Mouse (Mus musculus): ENCODE measurements at regions not wholly inside any gene's neighbourhood (a gene's known extent, or its start where the extent isn't known, plus 50 kb on each side); places are given as distances from the start of the nearest gene placed in this dataset.

- Histone ChIP-seq H3K4me3 (ENCODE audit: control insufficient read depth in 1 of 2, insufficient read depth in 1 of 2, low read depth in 2 of 2, low read length in 2 of 2) (no peak overlapping the region), H3K36me3 (ENCODE audit: control insufficient read depth in 1 of 2, insufficient read depth in 2 of 2, low read length in 2 of 2) (no peaks in the 10 kb centered on the region), H3K9ac (ENCODE audit: control insufficient read depth, low read depth, low read length, poor library complexity, severe bottlenecking) (no peak overlapping the region), H3K4me1 (ENCODE audit: control insufficient read depth in 1 of 2, insufficient read depth in 2 of 2, low read length in 2 of 2) (no peaks in the 10 kb centered on the region), H3K27ac (ENCODE audit: control insufficient read depth, low read depth, low read length) (no peak overlapping the region), H3K79me2 (ENCODE audit: control insufficient read depth, insufficient read depth, low read length, poor library complexity) (no peaks in the 10 kb centered on the region), H3K27me3 (ENCODE audit: control insufficient read depth in 1 of 2, insufficient read depth in 2 of 2, low read length in 2 of 2) (no peaks in the 10 kb centered on the region), H3K9me3 (replicated peaks; ENCODE audit: insufficient read depth, low read length) (no peaks in the 10 kb centered on the region)
- DNase-seq (ENCODE audit: low read depth, low spot score) = no peak
- no peak for TF ChIP-seq E2F4 (IDR thresholded peaks at IDR 0.05; ENCODE audit: borderline replicate concordance, low read depth, low read length)
- TF ChIP-seq CHD2 (IDR thresholded peaks at IDR 0.05; ENCODE audit: low read length) = no peak
- no peak for TF ChIP-seq ETS1 (IDR thresholded peaks at IDR 0.05; ENCODE audit: low read depth, low read length)
- no peak for TF ChIP-seq ZNF384 (IDR thresholded peaks at IDR 0.05; ENCODE audit: low read depth, low read length)
- no peak for TF ChIP-seq GABPA (IDR thresholded peaks at IDR 0.05; ENCODE audit: low read depth, low read length)
- no peak for TF ChIP-seq MEF2A (IDR thresholded peaks at IDR 0.05; ENCODE audit: extremely low read depth, insufficient replicate concordance, low read depth, low read length, poor library complexity, severe bottlenecking)
- TF ChIP-seq JUND (IDR thresholded peaks at IDR 0.05; ENCODE audit: low read depth, low read length) = no peak
- no peak for TF ChIP-seq USF2 (IDR thresholded peaks at IDR 0.05; ENCODE audit: borderline replicate concordance in 1 of 2, insufficient read depth in 1 of 2, low read depth in 1 of 2, low read length in 2 of 2)
- no peak for TF ChIP-seq ZC3H11A (IDR thresholded peaks at IDR 0.05; ENCODE audit: low read depth, low read length)
- no peak for TF ChIP-seq GATA1 (IDR thresholded peaks at IDR 0.05; ENCODE audit: low read depth, low read length)
- TF ChIP-seq EP300 (IDR thresholded peaks at IDR 0.05; ENCODE audit: low read depth in 1 of 2, low read length in 2 of 2) = no peak
These were observed 1081.4 kb upstream of the Slc10a2 start for GRCm38 (mm10) chr8:6186561-6186960.

GRCm38 (mm10) chr8:6179602-6180001 is 1074.5 kb upstream of the Slc10a2 start:
- H3K4me1 ChIP-seq (ENCODE audit: control insufficient read depth in 1 of 2, insufficient read depth in 2 of 2, low read length in 2 of 2) = no peaks in the 10 kb centered on the region
- no peak overlapping the region for H3K27ac ChIP-seq (ENCODE audit: control insufficient read depth, low read depth, low read length)
- H3K9ac ChIP-seq (ENCODE audit: control insufficient read depth, low read depth, low read length, poor library complexity, severe bottlenecking) = no peak overlapping the region
- H3K27me3 ChIP-seq (ENCODE audit: control insufficient read depth in 1 of 2, insufficient read depth in 2 of 2, low read length in 2 of 2) = no peaks in the 10 kb centered on the region
- H3K9me3 ChIP-seq (replicated peaks; ENCODE audit: insufficient read depth, low read length) = no peaks in the 10 kb centered on the region
- DNase-seq (ENCODE audit: low read depth, low spot score) = no peak
- TF ChIP-seq HCFC1 (IDR thresholded peaks at IDR 0.05; ENCODE audit: low read depth, low read length) (no peak), UBTF (IDR thresholded peaks at IDR 0.05; ENCODE audit: borderline replicate concordance, insufficient read depth, low read depth, low read length) (no peak), SMC3 (IDR thresholded peaks at IDR 0.05; ENCODE audit: low read depth, low read length) (no peak)
- no peak overlapping the region for H3K4me3 ChIP-seq (ENCODE audit: control insufficient read depth in 1 of 2, insufficient read depth in 1 of 2, low read depth in 2 of 2, low read length in 2 of 2)
- no peaks in the 10 kb centered on the region for H3K36me3 ChIP-seq (ENCODE audit: control insufficient read depth in 1 of 2, insufficient read depth in 2 of 2, low read length in 2 of 2)
- H3K79me2 ChIP-seq (ENCODE audit: control insufficient read depth, insufficient read depth, low read length, poor library complexity) = no peaks in the 10 kb centered on the region

GRCm38 (mm10) chr8:6166433-6166832 is 1061.3 kb upstream of the Slc10a2 start:
- Histone ChIP-seq H3K9me3 (replicated peaks; ENCODE audit: insufficient read depth, low read length) (no peaks in the 10 kb centered on the region), H3K36me3 (ENCODE audit: control insufficient read depth in 1 of 2, insufficient read depth in 2 of 2, low read length in 2 of 2) (no peaks in the 10 kb centered on the region), H3K27me3 (ENCODE audit: control insufficient read depth in 1 of 2, insufficient read depth in 2 of 2, low read length in 2 of 2) (no peaks in the 10 kb centered on the region), H3K9ac (ENCODE audit: control insufficient read depth, low read depth, low read length, poor library complexity, severe bottlenecking) (no peak overlapping the region), H3K79me2 (ENCODE audit: control insufficient read depth, insufficient read depth, low read length, poor library complexity) (no peaks in the 10 kb centered on the region), H3K4me1 (ENCODE audit: control insufficient read depth in 1 of 2, insufficient read depth in 2 of 2, low read length in 2 of 2) (no peaks in the 10 kb centered on the region), H3K27ac (ENCODE audit: control insufficient read depth, low read depth, low read length) (no peak overlapping the region), H3K4me3 (ENCODE audit: control insufficient read depth in 1 of 2, insufficient read depth in 1 of 2, low read depth in 2 of 2, low read length in 2 of 2) (no peak overlapping the region)
- TF ChIP-seq HCFC1 (IDR thresholded peaks at IDR 0.05; ENCODE audit: low read depth, low read length) (no peak), ELF1 (IDR thresholded peaks at IDR 0.05; ENCODE audit: low read depth, low read length) (no peak), MAX (IDR thresholded peaks at IDR 0.05; ENCODE audit: low read length) (no peak), NELFE (IDR thresholded peaks at IDR 0.05; ENCODE audit: low read depth, low read length) (no peak), GATA1 (IDR thresholded peaks at IDR 0.05; ENCODE audit: low read depth, low read length) (no peak), BHLHE40 (IDR thresholded peaks at IDR 0.05; ENCODE audit: borderline replicate concordance, low read depth, low read length) (no peak)
- DNase-seq (ENCODE audit: low read depth, low spot score) = no peak
